Mouse (Mus musculus) liver, embryonic 14.5 days (tissue): Measurements from ENCODE around the gene Ints3.

ENCODE experiments used
- CTCF ChIP-seq: IDR thresholded peaks from 2 replicates; pipeline ENCODE4 v1.5.1; 2016; ENCODE audit warnings: antibody characterized with exemption, low read depth, control low read depth
- EP300 ChIP-seq: IDR thresholded peaks from 2 replicates; pipeline ENCODE4 v1.6.1; 2016; ENCODE audit warnings: antibody characterized with exemption, low read depth

DNA sequence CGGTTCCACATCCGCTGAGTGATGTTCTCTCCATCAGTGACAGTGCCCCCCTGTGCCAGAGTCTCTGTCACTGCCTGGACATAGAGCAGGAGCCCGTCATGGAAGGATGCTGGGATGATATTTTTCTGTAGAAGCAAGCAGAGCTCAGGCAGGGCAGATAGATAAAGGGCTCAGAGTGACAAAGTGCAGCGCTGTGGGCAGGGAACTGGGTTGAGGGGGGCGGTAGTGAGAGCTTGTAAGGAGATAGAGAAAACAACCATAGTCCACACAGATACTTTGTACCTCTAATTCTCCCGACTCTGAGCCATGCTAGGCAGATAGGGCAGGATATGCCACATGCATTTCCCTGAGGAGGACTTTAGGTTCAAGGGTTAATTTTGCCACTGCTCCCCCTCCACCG is 29.2 kb upstream of the Ints3 start:
- no peak for TF ChIP-seq CTCF
- TF ChIP-seq EP300: no peak
